Mouse (Mus musculus): ENCODE results near the gene Ncor1. TPM values are rescaled to one million over a fixed set of nuclear protein-coding genes. Genes with fewer than 3 reads are reported as not detected.
A peak's percentile ranks its signal among the peaks of the same experiment; 100 is the strongest.
"Not testable (repeated sequence)": the region's sequence is repeated elsewhere in the genome, so short reads cannot be mapped to it uniquely, and the experiment has no call there.

Gene Ncor1
- total RNA-seq, 2 experiments from 2014 or later = 146 to 283 TPM

- ATAC-seq (replicated peaks; ENCODE audit: low FRiP score, poor library complexity, severe bottlenecking) = no peak
These were observed 70.6 kb downstream of the Ncor1 start for GRCm38 (mm10) chr11:62387608-62388330.

DNA sequence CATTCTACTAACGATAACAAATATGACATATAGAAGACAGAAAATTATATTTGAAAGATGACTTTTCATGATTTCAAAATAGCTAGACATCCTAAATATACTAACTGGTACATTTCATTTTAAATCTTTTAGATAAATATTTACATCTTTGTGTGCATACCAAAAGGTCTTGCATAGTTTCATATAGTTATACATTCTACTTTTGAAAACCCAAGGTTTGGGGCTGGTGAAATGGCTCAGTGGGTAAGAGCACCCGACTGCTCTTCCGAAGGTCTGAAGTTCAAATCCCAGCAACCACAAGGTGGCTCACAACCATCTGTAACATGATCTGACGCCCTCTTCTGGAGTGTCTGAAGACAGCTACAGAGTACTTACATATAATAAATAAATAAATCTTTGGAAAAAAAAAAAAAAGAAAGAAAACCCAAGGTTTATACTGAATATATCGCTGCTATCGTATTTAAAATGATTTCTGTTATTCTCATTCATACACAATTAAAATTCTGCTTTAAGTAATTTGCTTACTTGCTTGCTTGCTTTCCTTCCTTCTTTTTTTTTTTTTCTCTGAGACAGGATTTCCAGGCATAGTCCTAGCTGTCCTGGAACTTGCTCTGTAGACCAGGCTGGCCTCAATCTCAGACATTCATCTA lies 81.0 kb downstream of the Ncor1 start:
- not testable (repeated sequence) for ATAC-seq (replicated peaks; ENCODE audit: low FRiP score, poor library complexity, severe bottlenecking)

DNA sequence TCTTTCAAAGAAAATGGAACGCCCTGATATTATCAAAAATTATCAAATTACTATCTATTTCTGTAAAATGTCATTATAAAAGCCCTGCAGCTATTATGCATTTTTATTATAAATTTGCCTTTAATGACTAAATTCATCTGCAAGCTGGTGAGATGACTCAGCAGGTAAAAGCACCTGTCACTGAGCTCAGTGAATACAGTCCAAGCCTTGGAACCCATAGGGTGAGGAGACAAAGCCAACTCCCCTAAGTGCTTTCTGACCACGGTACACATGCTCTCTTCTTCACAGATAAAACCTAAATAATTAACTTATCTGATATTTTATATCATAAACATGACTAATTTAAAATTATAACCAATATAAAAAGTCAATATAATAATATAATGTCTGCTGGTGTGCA lies 86.6 kb downstream of the Ncor1 start:
- no peak for ATAC-seq (replicated peaks; ENCODE audit: low FRiP score, poor library complexity, severe bottlenecking)

- no peak for ATAC-seq (replicated peaks; ENCODE audit: low FRiP score, poor library complexity, severe bottlenecking)
These were observed 88.4 kb downstream of the Ncor1 start for GRCm38 (mm10) chr11:62369924-62370323.

- ATAC-seq (replicated peaks; ENCODE audit: low FRiP score, poor library complexity, severe bottlenecking) = no peak
These were observed 91.5 kb downstream of the Ncor1 start for GRCm38 (mm10) chr11:62366879-62367278.

GRCm38 (mm10) chr11:62355216-62355615 lies 103.1 kb downstream of the Ncor1 start:
- no peak for ATAC-seq (replicated peaks; ENCODE audit: low FRiP score, poor library complexity, severe bottlenecking)

DNA sequence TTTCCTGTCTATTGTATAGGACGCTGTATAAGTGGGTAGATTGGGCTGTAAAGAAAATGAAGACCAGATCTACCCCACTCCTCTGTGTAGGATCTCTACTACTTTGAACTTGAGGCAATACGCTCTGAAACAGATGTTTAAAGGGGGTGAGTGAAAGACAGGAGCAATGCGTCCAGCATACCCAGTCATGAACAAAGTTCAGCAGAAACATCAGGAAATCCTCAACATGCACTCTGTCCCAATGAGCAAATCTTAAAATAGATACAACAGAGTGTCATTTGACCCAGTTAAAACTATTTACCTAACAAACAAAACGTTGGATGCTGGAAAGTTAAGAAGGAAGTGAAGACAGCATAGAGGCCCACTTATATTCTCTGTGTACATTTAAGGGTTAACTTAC lies 106.4 kb downstream of the Ncor1 start:
- no peak for ATAC-seq (replicated peaks; ENCODE audit: low FRiP score, poor library complexity, severe bottlenecking)

GRCm38 (mm10) chr11:62343002-62343401 lies 115.3 kb downstream of the Ncor1 start:
- no peak for ATAC-seq (replicated peaks; ENCODE audit: low FRiP score, poor library complexity, severe bottlenecking)

- no peak for ATAC-seq (replicated peaks; ENCODE audit: low FRiP score, poor library complexity, severe bottlenecking)
These were observed 126.1 kb downstream of the Ncor1 start for GRCm38 (mm10) chr11:62332228-62332627.

DNA sequence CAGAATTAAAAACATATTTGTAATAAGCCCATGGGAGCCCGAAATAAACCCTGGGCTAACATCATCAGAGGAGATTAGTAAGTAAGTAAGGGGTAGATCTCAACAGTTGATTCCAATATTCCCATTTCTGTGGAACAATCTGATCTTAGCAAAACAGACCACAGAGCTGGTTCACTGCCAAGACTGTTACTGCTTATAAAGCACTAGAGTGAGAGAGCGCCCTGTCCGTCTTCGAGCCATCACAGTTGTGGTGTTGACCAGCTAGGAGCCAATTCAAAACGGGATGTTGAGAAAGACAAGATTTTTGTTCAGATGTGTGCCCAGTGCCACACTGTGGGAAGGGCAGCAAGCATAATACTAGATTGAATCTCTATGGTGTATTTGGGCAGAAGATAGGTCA lies 127.2 kb downstream of the Ncor1 start:
- no peak for ATAC-seq (replicated peaks; ENCODE audit: low FRiP score, poor library complexity, severe bottlenecking)

DNA sequence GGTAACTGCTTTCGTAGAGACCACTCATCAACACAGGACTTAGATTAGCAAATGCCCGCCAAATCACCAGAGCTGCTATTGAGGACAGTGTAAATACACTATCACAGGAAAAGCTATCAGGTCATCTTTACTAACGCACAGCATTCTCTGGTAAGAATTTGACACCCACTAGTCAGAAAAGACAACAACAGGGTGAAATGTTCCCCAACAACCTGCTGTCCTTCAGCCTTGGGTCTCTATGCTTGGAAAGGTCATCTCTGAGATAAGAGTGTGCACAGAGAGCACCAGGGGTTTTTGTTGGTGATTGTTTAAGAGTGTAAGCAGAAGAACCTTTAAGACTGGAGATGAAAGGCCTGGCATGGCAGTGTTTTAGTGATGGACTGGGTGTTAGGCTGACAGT lies 134.7 kb downstream of the Ncor1 start:
- no peak for ATAC-seq (replicated peaks; ENCODE audit: low FRiP score, poor library complexity, severe bottlenecking)

DNA sequence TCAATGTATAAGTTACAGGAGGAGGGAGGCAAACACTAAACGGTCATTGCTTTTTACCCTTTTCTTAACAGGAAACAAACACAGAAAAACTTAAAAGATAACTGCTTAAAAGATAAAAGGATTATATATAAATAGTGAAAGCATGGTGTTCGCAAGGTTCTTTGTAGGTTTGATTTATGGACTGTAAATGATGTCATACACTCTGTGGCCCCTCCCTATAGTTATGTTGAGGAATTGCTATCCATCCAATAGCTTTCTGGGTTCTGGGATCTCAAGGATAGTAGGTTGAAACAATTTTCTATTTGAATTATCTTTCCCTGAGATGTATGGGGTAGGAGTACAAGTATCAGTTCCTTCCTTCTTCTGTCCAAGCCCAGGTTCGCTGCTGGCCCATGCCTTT lies 138.2 kb downstream of the Ncor1 start:
- no peak for ATAC-seq (replicated peaks; ENCODE audit: low FRiP score, poor library complexity, severe bottlenecking)

- no peak for ATAC-seq (replicated peaks; ENCODE audit: low FRiP score, poor library complexity, severe bottlenecking)
These were observed 140.6 kb downstream of the Ncor1 start for GRCm38 (mm10) chr11:62317746-62318145.

GRCm38 (mm10) chr11:62314984-62315383 lies 143.4 kb downstream of the Ncor1 start:
- ATAC-seq (replicated peaks; ENCODE audit: low FRiP score, poor library complexity, severe bottlenecking) = no peak

DNA sequence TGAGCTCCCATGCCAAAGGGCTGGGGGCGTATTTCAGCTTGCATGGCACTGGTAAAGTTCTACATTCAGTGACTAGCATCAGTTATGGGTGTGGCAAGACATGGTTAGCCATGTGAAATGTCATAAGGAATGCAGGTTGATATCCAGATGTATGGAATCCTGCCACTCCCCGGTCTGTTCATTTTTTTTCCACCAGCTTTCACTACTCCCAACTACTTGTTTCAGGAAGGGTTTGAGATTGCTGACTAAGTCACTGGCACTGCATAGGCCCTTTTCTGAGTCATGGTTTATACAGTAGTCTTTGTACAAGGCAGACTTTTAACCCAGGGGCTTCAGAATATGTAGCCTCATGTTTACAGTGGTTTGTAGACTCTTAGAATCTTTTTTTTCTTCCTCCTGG lies 149.0 kb downstream of the Ncor1 start:
- ATAC-seq (replicated peaks; ENCODE audit: low FRiP score, poor library complexity, severe bottlenecking) = no peak

DNA sequence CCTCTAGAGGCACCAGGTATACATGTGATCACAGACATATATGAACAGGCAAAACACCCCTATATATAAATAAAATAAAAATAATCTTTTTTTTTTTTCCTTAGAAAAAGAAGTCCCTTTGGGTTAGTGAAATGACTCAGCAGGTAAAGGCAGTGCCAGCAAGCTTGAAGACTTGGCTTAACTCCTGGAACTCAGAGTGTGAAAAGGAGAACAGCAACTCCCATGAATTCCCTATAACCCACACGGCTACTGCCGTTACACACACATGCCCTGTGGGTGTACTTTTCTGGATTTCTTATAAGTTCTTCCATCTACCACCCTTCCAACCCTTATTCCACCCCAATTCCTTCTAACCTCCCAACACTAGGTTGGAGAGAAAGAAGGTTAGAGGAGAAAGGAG lies 152.5 kb downstream of the Ncor1 start:
- ATAC-seq (replicated peaks; ENCODE audit: low FRiP score, poor library complexity, severe bottlenecking) = no peak

DNA sequence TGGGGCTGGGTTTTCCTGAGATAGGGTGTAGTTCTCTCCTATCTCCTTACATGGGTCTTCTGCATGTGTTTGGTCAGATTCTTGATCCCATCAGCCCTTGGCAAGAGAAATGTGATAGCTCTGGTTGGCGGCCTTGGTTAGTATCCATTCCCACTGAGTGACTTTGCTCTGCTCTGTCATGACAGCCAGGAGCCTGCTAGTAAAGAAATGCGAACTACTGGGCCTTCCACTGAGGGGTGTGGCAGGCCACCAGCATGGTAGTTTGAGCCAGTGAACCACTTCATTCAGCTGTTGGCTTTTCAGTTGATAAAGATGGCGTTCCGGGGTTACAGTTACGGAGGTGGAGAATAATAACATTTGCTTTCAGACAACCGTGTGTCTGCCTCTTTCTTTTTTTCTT lies 159.5 kb downstream of the Ncor1 start:
- no peak for ATAC-seq (replicated peaks; ENCODE audit: low FRiP score, poor library complexity, severe bottlenecking)

- ATAC-seq (replicated peaks; ENCODE audit: low FRiP score, poor library complexity, severe bottlenecking) = no peak
These were observed 164.2 kb downstream of the Ncor1 start for GRCm38 (mm10) chr11:62294121-62294520.

- ATAC-seq (replicated peaks; ENCODE audit: low FRiP score, poor library complexity, severe bottlenecking) = no peak
These were observed 170.6 kb downstream of the Ncor1 start for GRCm38 (mm10) chr11:62287700-62288099.

DNA sequence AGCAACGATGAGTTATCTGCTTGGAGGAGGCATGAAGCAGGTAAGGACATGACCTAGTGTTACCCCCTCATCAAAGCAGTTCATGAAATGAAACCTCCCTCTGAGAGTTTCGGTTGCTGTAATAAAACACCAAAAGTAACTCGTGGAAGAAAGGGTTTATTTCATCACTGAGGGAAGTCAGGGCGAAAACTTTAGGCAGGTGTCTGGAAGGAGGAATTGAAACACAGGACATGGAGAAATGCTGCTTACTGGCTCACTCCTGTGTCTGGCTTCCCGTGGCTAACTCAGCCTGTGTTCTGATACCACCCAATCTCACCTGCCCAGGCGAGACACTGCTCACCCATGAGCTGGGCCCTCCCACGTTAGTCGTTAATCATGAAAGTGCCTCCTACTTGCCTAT lies 173.3 kb downstream of the Ncor1 start:
- ATAC-seq (replicated peaks; ENCODE audit: low FRiP score, poor library complexity, severe bottlenecking) = no peak

GRCm38 (mm10) chr11:62284020-62284419 lies 174.3 kb downstream of the Ncor1 start:
- not testable (repeated sequence) for ATAC-seq (replicated peaks; ENCODE audit: low FRiP score, poor library complexity, severe bottlenecking)

DNA sequence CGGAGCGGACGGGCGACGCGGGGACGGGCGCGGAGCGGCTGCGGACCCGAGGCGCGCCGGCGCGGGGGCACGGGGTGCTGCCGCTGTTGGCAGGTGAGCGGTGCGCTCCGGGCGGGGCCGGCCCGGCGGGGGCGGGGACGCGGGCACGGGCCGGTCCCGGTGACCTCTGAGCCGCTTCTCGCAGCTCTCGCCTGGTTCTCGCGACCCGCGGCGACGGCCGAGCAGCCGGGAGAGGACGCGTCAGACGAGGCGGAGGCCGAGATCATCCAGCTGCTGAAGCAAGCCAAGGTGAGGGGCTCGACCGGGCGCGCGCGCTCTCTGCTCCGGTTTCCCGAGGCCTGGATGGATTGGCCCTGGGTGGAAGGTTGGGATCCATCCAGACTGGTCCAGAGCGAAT lies 176.7 kb downstream of the Ncor1 start:
- peak; percentile 50 for ATAC-seq (replicated peaks; ENCODE audit: low FRiP score, poor library complexity, severe bottlenecking)

Data from erythroblast, adult 5-6 weeks (primary cell).